Mouse (Mus musculus) kidney, postnatal 0 days (tissue): ENCODE results near the gene Pias1. TPM values are rescaled to one million over a fixed set of nuclear protein-coding genes. Genes with fewer than 3 reads are reported as not detected.

ENCODE experiments used
- ATAC-seq: fragments of 200-750 bp; cut with Nextera tagmentation; replicated peaks from 2 replicates; pipeline ENCODE4 v1.8.0; 2017; ENCODE audit warnings: low read depth, moderate number of reproducible peaks, moderate TSS enrichment, moderate library complexity; ENCODE audit not compliant: low FRiP score
- DNase-seq: peaks from one replicate; pipeline ENCODE4 v3.0.0-alpha.2; 2016; ENCODE audit warnings: low spot score
- H3K27ac ChIP-seq: fragments of 300-500 bp; sonication (generic); 2 replicates; pipeline ENCODE4 v1.5.1; 2014; ENCODE audit warnings: mild to moderate bottlenecking
- H3K27me3 ChIP-seq: fragments of 300-500 bp; sonication (generic); 2 replicates; pipeline ENCODE4 v1.6.1; 2014; ENCODE audit warnings: low read length, mixed read lengths; ENCODE audit not compliant: insufficient read depth
- H3K36me3 ChIP-seq: fragments of 300-500 bp; sonication (generic); 2 replicates; pipeline ENCODE4 v1.6.1; 2014; ENCODE audit warnings: low read length, mixed read lengths; ENCODE audit not compliant: insufficient read depth
- H3K4me1 ChIP-seq: fragments of 300-500 bp; sonication (generic); replicated peaks from 2 replicates; pipeline ENCODE4 v1.6.1; 2014; ENCODE audit warnings: antibody characterized with exemption, low read length, mixed read lengths; ENCODE audit not compliant: insufficient read depth
- H3K4me2 ChIP-seq: fragments of 300-500 bp; sonication (generic); 2 replicates; pipeline ENCODE4 v1.6.1; 2014; ENCODE audit warnings: mild to moderate bottlenecking, low read length, moderate library complexity, mixed read lengths
- H3K4me3 ChIP-seq: fragments of 300-500 bp; sonication (generic); replicated peaks from 2 replicates; pipeline ENCODE4 v1.5.1; 2014; ENCODE audit warnings: low read depth, low read length
- H3K9ac ChIP-seq: fragments of 300-500 bp; sonication (generic); 2 replicates; pipeline ENCODE4 v1.6.1; 2014; ENCODE audit warnings: low read depth, low read length
- H3K9me3 ChIP-seq: fragments of 300-500 bp; sonication (generic); replicated peaks from 2 replicates; pipeline ENCODE4 v1.6.1; 2016; ENCODE audit warnings: low read length, inconsistent platforms, mixed read lengths
- CTCF ChIP-seq: IDR thresholded peaks from 2 replicates; pipeline ENCODE4 v1.5.1; 2016; ENCODE audit warnings: antibody characterized with exemption, low read depth, mild to moderate bottlenecking, moderate library complexity
- WGBS: fragments of 180-500 bp; shearing (Covaris S2); extraction: QIAGEN DNeasy Blood & Tissue Kit; methylation state at CpG from one replicate; pipeline ENCODE4 v1.1.7; 2014; 5-methylcytosine and 5-hydroxymethylcytosine counted together
- polyA plus RNA-seq: library from polyadenylated mRNA; unstranded; fragments of >200 nt; fragmentation: Nextera tagmentation; extraction: Ambion mirVana; gene quantifications from 2 replicates; pipeline ENCODE4 v1.2.1, GENCODE M21; 2015

The Pias1 gene
- polyA plus RNA-seq, 1 experiment from 2014 or later = 48.6 TPM

- no peak for TF ChIP-seq CTCF
- no peak overlapping the region for H3K27ac ChIP-seq
- no peak overlapping the region for H3K4me2 ChIP-seq
- H3K27me3 ChIP-seq = no peaks in the 10 kb centered on the region
- DNase-seq = no peak
- H3K4me3 ChIP-seq = no peak overlapping the region
- no peaks in the 10 kb centered on the region for H3K9me3 ChIP-seq
- H3K36me3 ChIP-seq = 0 out of 2 replicates have a peak, but pooled peaks cover 7% of the 10 kb centered on the region
- 0 out of 2 replicates have a peak, but pooled peaks cover 5% of the 10 kb centered on the region for H3K4me1 ChIP-seq
- 89% methylated on average over 5 of the region's 5 CpGs for WGBS
- H3K9ac ChIP-seq = no peak overlapping the region
- no peak for ATAC-seq
These were observed 143.3 kb downstream of the Pias1 start for GRCm38 (mm10) chr9:62844461-62844860.

GRCm38 (mm10) chr9:62843356-62844024 is 144.2 kb downstream of the Pias1 start:
- H3K9ac ChIP-seq = no peak overlapping the region
- no peak for TF ChIP-seq CTCF
- ATAC-seq = no peak
- no peaks in the 10 kb centered on the region for H3K27me3 ChIP-seq
- no peaks in the 10 kb centered on the region for H3K9me3 ChIP-seq
- 0 out of 2 replicates have a peak, but pooled peaks cover 6% of the 10 kb centered on the region for H3K36me3 ChIP-seq
- no peak overlapping the region for H3K27ac ChIP-seq
- no peak for DNase-seq
- WGBS = 86% methylated on average over 10 of the region's 10 CpGs
- no peak overlapping the region for H3K4me2 ChIP-seq
- H3K4me1 ChIP-seq = 0 out of 2 replicates have a peak, but pooled peaks cover 9% of the 10 kb centered on the region
- no peak overlapping the region for H3K4me3 ChIP-seq

GRCm38 (mm10) chr9:62839172-62839770 is 148.5 kb downstream of the Pias1 start:
- WGBS = 7% methylated on average over 14 of the region's 14 CpGs
- H3K4me3 ChIP-seq = peak overlapping the region; percentile 64
- no peak for TF ChIP-seq CTCF
- no peaks in the 10 kb centered on the region for H3K36me3 ChIP-seq
- H3K9ac ChIP-seq = peak overlapping the region; percentile 85
- H3K27ac ChIP-seq = peak overlapping the region; percentile 90
- ATAC-seq = no peak
- DNase-seq = peak; percentile 58
- H3K27me3 ChIP-seq = no peaks in the 10 kb centered on the region
- H3K4me1 ChIP-seq = peaks cover 18% of the 10 kb centered on the region; the same call in 1 of the 2 replicates
- H3K4me2 ChIP-seq = peak overlapping the region; percentile 77
- H3K9me3 ChIP-seq = no peaks in the 10 kb centered on the region

GRCm38 (mm10) chr9:62838506-62839171 is 149.1 kb downstream of the Pias1 start, which contains the start of gene Cln6:
Gene Cln6 (plus strand): TSS chr9:62838785.
- H3K4me3 ChIP-seq = peak within 1 kb of the TSS; percentile 64
- peak within 1 kb of the TSS; percentile 77 for H3K4me2 ChIP-seq
- no peaks in the 10 kb centered on the region for H3K36me3 ChIP-seq
- H3K27ac ChIP-seq = peak within 1 kb of the TSS; percentile 90
- no peaks in the 10 kb centered on the region for H3K27me3 ChIP-seq
- under 1% methylated on average over 48 of the region's 48 CpGs for WGBS
- no peaks in the 10 kb centered on the region for H3K9me3 ChIP-seq
- TF ChIP-seq CTCF = no peak
- peaks cover 18% of the 10 kb centered on the region; the same call in 1 of the 2 replicates for H3K4me1 ChIP-seq
- ATAC-seq = peak; percentile 87
- H3K9ac ChIP-seq = peak within 1 kb of the TSS; percentile 85
- DNase-seq = peak; percentile 99

GRCm38 (mm10) chr9:62838146-62838505 is 149.6 kb downstream of the Pias1 start:
- peak overlapping the region; percentile 76 for H3K27ac ChIP-seq
- no peaks in the 10 kb centered on the region for H3K9me3 ChIP-seq
- DNase-seq = no peak
- H3K36me3 ChIP-seq = no peaks in the 10 kb centered on the region
- H3K4me1 ChIP-seq = peaks cover 18% of the 10 kb centered on the region; the same call in 1 of the 2 replicates
- H3K4me2 ChIP-seq = peak overlapping the region; percentile 77
- no peaks in the 10 kb centered on the region for H3K27me3 ChIP-seq
- peak overlapping the region; percentile 64 for H3K4me3 ChIP-seq
- H3K9ac ChIP-seq = 0 out of 2 replicates have a peak overlapping the region, but pooled peaks have one; percentile 85
- ATAC-seq = no peak
- no peak for TF ChIP-seq CTCF
- 10% methylated on average over 8 of the region's 8 CpGs for WGBS

GRCm38 (mm10) chr9:62837611-62838010 is 150.1 kb downstream of the Pias1 start:
- Histone ChIP-seq H3K27me3 (no peaks in the 10 kb centered on the region), H3K9me3 (no peaks in the 10 kb centered on the region), H3K4me2 (peak overlapping the region; percentile 77), H3K27ac (peak overlapping the region; percentile 76), H3K4me1 (peaks cover 18% of the 10 kb centered on the region; the same call in 1 of the 2 replicates), H3K9ac (no peak overlapping the region), H3K36me3 (no peaks in the 10 kb centered on the region), H3K4me3 (no peak overlapping the region)
- no peak for ATAC-seq
- no peak for TF ChIP-seq CTCF
- DNase-seq = peak; percentile 34
- 28% methylated on average over 3 of the region's 3 CpGs for WGBS
